Mouse (Mus musculus) heart, postnatal 4 days (tissue): ENCODE data around the gene Map4k3. TPM values are rescaled to one million over a fixed set of nuclear protein-coding genes. Genes with fewer than 3 reads are reported as not detected.
A peak's percentile ranks its signal among the peaks of the same experiment; 100 is the strongest.

Experiments
- DNase-seq: peaks from one replicate; pipeline ENCODE4 v3.0.0; 2021
- total RNA-seq, 2 experiments: library from RNA; stranded (reverse); gene quantifications; 2 replicates each; pipeline ENCODE4 v1.2.3; 2021

The Map4k3 gene
- total RNA-seq, 2 experiments from 2014 or later, result 49.6 to 51.9 TPM

GRCm38 (mm10) chr17:80683821-80684576, 44.3 kb downstream of the Map4k3 start:
- DNase-seq, result peak; percentile 57

GRCm38 (mm10) chr17:80683041-80683440, 45.2 kb downstream of the Map4k3 start:
- DNase-seq, result no peak

GRCm38 (mm10) chr17:80678190-80678589, 50.1 kb downstream of the Map4k3 start:
- DNase-seq, result no peak

GRCm38 (mm10) chr17:80676859-80677535, 51.3 kb downstream of the Map4k3 start:
- no peak for DNase-seq

- DNase-seq, result no peak
Measured at GRCm38 (mm10) chr17:80676211-80676610, 52.1 kb downstream of the Map4k3 start.

- no peak for DNase-seq
Measured at GRCm38 (mm10) chr17:80670395-80670794, 57.9 kb downstream of the Map4k3 start.

- no peak for DNase-seq
Measured at GRCm38 (mm10) chr17:80663623-80664022, 64.7 kb downstream of the Map4k3 start.

GRCm38 (mm10) chr17:80662836-80663620, 65.3 kb downstream of the Map4k3 start:
- no peak for DNase-seq

- no peak for DNase-seq
Measured at GRCm38 (mm10) chr17:80661896-80662295, 66.4 kb downstream of the Map4k3 start.

- DNase-seq, result no peak
Measured at GRCm38 (mm10) chr17:80660707-80661380, 67.4 kb downstream of the Map4k3 start.

GRCm38 (mm10) chr17:80660234-80660633, 68.1 kb downstream of the Map4k3 start:
- DNase-seq, result no peak

- DNase-seq, result no peak
Measured at GRCm38 (mm10) chr17:80659821-80660220, 68.5 kb downstream of the Map4k3 start.

GRCm38 (mm10) chr17:80654323-80654722, 74.0 kb downstream of the Map4k3 start:
- no peak for DNase-seq

- no peak for DNase-seq
Measured at GRCm38 (mm10) chr17:80652740-80653139, 75.5 kb downstream of the Map4k3 start.

- DNase-seq, result no peak
Measured at GRCm38 (mm10) chr17:80646843-80647242, 81.4 kb downstream of the Map4k3 start.

GRCm38 (mm10) chr17:80646131-80646530, 82.2 kb downstream of the Map4k3 start:
- DNase-seq, result no peak

GRCm38 (mm10) chr17:80645694-80646034, 82.6 kb downstream of the Map4k3 start:
- no peak for DNase-seq

GRCm38 (mm10) chr17:80644983-80645693, 83.1 kb downstream of the Map4k3 start:
- no peak for DNase-seq

GRCm38 (mm10) chr17:80644567-80644966, 83.7 kb downstream of the Map4k3 start:
- DNase-seq, result no peak

GRCm38 (mm10) chr17:80638121-80638520, 90.2 kb downstream of the Map4k3 start:
- no peak for DNase-seq

- no peak for DNase-seq
Measured at GRCm38 (mm10) chr17:80635794-80636193, 92.5 kb downstream of the Map4k3 start.

GRCm38 (mm10) chr17:80632846-80633245, 95.4 kb downstream of the Map4k3 start:
- no peak for DNase-seq
